Mouse (Mus musculus): Measurements from ENCODE around the gene Utp11.

DNA sequence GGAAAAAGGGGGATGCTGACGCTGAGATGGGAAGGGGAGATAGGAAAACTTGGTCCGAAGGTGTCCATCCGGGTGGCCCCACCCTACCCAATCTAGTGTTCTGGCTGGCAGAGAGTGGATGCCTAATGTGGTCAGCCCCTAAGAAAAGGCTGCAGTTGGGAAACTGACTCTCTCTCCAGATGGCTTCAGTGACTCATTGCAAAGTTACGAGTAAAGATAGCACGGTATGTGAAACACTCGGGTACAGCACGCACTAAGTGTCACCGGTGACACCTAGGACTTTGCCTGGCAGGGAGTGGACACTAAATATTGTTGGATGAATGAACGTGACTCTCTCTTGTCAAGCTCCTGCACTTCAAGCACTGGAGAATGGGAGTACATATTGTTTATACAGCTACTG lies 49.5 kb downstream of the Utp11 start:
- TF ChIP-seq CTCF (IDR thresholded peaks at IDR 0.05; ENCODE audit: low read depth) (no peak), EP300 (IDR thresholded peaks at IDR 0.05; ENCODE audit: low read depth) (no peak)
